Mouse (Mus musculus) G1E (cell line): ENCODE measurements around the gene Slc6a12.

Experiments
- CTCF ChIP-seq: IDR thresholded peaks from 2 replicates; pipeline ENCODE4 v1.5.1; 2012; ENCODE audit warnings: low read depth, low read length, inconsistent platforms, mixed read lengths
- POLR2AphosphoS5 ChIP-seq: IDR thresholded peaks from 2 replicates; pipeline ENCODE4 v1.6.1; 2012; ENCODE audit warnings: low read depth, low read length, inconsistent platforms; ENCODE audit not compliant: insufficient replicate concordance

- no peak for TF ChIP-seq CTCF
- TF ChIP-seq POLR2AphosphoS5, result no peak
Measured at GRCm38 (mm10) chr6:121326486-121327069, 16.3 kb upstream of the Slc6a12 start.
